ENCODE assay signal across 25 mouse cellular contexts in the genomic region with DNA sequence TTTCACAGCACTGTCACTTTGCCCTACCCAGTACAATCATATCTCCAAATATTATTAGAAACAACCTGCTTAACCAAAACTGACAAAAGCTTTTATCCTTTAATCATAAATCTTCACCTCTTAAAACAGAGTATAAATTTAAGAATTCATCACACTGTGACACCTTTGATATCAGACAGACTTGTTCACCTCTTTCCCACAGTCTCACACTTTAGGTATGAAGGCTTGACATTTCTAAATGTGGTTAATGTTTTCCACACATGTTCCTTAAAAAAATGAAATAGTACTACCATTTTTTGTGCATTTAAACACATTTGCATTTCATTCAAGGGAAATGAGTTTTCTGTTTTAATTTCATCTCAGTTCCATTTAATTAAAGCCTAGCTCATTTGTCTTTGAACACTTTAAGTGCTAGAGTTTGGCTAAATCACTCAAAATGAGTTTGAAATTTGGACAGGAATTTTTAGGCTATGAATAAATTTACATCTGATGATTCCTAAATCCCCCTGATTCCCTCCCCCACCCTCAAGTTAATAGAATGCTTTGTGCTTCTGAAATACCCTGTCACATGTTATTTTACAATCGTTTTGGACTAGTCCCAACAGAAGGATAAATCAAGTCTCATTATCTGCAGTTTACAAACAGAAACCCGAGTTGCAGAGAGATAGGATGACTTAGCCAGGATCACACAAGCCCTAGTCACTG.
A peak's percentile ranks its signal among the peaks of the same experiment; 100 is the strongest.
DNase-seq lines count a peak whose midpoint lies in the region; ATAC-seq and TF ChIP-seq lines count a peak whose summit lies in the region.
"Had no signal": no experiment of that assay in that cellular context is flagged by ENCODE, and none has a peak within 500 bp of the region (broad histone marks: within the 10 kb centered on the region; RNA-seq: fewer than 3 reads in every experiment).

No protein-coding gene starts in this region.

- TF ChIP-seq CTCF in forebrain, postnatal 0 days (IDR thresholded peaks at IDR 0.05; ENCODE audit: low read depth) = no peak

- 0 out of 2 replicates have a peak, but pooled peaks have one; percentile 18 for ATAC-seq in forebrain, embryonic 14.5 days
- no peak for ATAC-seq in forebrain, embryonic 11.5 days (replicated peaks; ENCODE audit: low FRiP score)
- ATAC-seq in midbrain, embryonic 14.5 days (ENCODE audit: low FRiP score, low TSS enrichment) = no peak
- no peak for ATAC-seq in midbrain, embryonic 16.5 days
- ATAC-seq in forebrain, postnatal 0 days = peak; percentile 76; the same call in 1 of the 2 replicates
- ATAC-seq in liver, embryonic 12.5 days = no peak
- ATAC-seq: hindbrain, embryonic 16.5 days; intestine, embryonic 15.5 days; Patski had no signal

- no peak overlapping the region for H3K4me2 ChIP-seq in forebrain, embryonic 14.5 days (ENCODE audit: low read length)
- H3K4me2 ChIP-seq in forebrain, embryonic 11.5 days (ENCODE audit: low read depth, low read length, severe bottlenecking) = no peak overlapping the region
- no peak overlapping the region for H3K4me2 ChIP-seq in midbrain, embryonic 14.5 days (ENCODE audit: low read length)
- no peak overlapping the region for H3K4me2 ChIP-seq in midbrain, embryonic 16.5 days (ENCODE audit: low read length)
- H3K4me2 ChIP-seq in forebrain, postnatal 0 days (ENCODE audit: low read depth) = no peak overlapping the region
- H3K4me2 ChIP-seq in liver, embryonic 12.5 days = no peak overlapping the region
- H3K4me2 ChIP-seq: heart, embryonic 12.5 days; heart, embryonic 15.5 days; hindbrain, embryonic 13.5 days; intestine, embryonic 15.5 days had no signal

- H3K27me3 ChIP-seq in forebrain, embryonic 14.5 days (replicated peaks; ENCODE audit: control insufficient read depth, insufficient read depth, low read length) = no peaks in the 10 kb centered on the region
- H3K27me3 ChIP-seq in forebrain, embryonic 11.5 days (ENCODE audit: control insufficient read depth, insufficient read depth, low read length) = no peaks in the 10 kb centered on the region
- H3K27me3 ChIP-seq in midbrain, embryonic 14.5 days (ENCODE audit: control insufficient read depth, insufficient read depth, low read length) = no peaks in the 10 kb centered on the region
- H3K27me3 ChIP-seq in midbrain, embryonic 16.5 days (ENCODE audit: control insufficient read depth, insufficient read depth, low read depth, low read length) = no peaks in the 10 kb centered on the region
- H3K27me3 ChIP-seq in forebrain, postnatal 0 days (ENCODE audit: insufficient read depth, low read length) = no peaks in the 10 kb centered on the region
- H3K27me3 ChIP-seq in liver, embryonic 12.5 days (replicated peaks) = no peaks in the 10 kb centered on the region
- H3K27me3 ChIP-seq: CH12.LX; heart, embryonic 12.5 days; heart, embryonic 15.5 days; hindbrain, embryonic 13.5 days; intestine, embryonic 15.5 days; Patski had no signal

- H3K27ac ChIP-seq in forebrain, embryonic 14.5 days (ENCODE audit: low read depth, low read length) = no peak overlapping the region
- no peak overlapping the region for H3K27ac ChIP-seq in forebrain, embryonic 11.5 days (ENCODE audit: low read depth, low read length)
- no peak overlapping the region for H3K27ac ChIP-seq in midbrain, embryonic 14.5 days (replicated peaks; ENCODE audit: low read depth, low read length)
- H3K27ac ChIP-seq in midbrain, embryonic 16.5 days (ENCODE audit: low read length) = no peak overlapping the region
- no peak overlapping the region for H3K27ac ChIP-seq in forebrain, postnatal 0 days (ENCODE audit: low read depth, low read length)
- no peak overlapping the region for H3K27ac ChIP-seq in liver, embryonic 12.5 days
- H3K27ac ChIP-seq: heart, embryonic 15.5 days; hindbrain, embryonic 10.5 days; hindbrain, embryonic 13.5 days; intestine, embryonic 15.5 days had no signal

- no peaks in the 10 kb centered on the region for H3K36me3 ChIP-seq in forebrain, embryonic 14.5 days (ENCODE audit: control insufficient read depth, insufficient read depth, low read length)
- H3K36me3 ChIP-seq in forebrain, embryonic 11.5 days (ENCODE audit: control insufficient read depth, insufficient read depth, low read length) = no peaks in the 10 kb centered on the region
- no peaks in the 10 kb centered on the region for H3K36me3 ChIP-seq in midbrain, embryonic 14.5 days (ENCODE audit: control insufficient read depth, insufficient read depth, low read length)
- no peaks in the 10 kb centered on the region for H3K36me3 ChIP-seq in midbrain, embryonic 16.5 days (ENCODE audit: control insufficient read depth, insufficient read depth, low read length)
- no peaks in the 10 kb centered on the region for H3K36me3 ChIP-seq in forebrain, postnatal 0 days (ENCODE audit: insufficient read depth)
- H3K36me3 ChIP-seq in liver, embryonic 12.5 days = no peaks in the 10 kb centered on the region
- H3K36me3 ChIP-seq: G1E; heart, embryonic 12.5 days; heart, embryonic 15.5 days; hindbrain, embryonic 10.5 days; hindbrain, embryonic 13.5 days; intestine, embryonic 15.5 days had no signal

- H3K4me1 ChIP-seq in forebrain, embryonic 14.5 days (ENCODE audit: control insufficient read depth, insufficient read depth, low read length) = no peaks in the 10 kb centered on the region
- no peaks in the 10 kb centered on the region for H3K4me1 ChIP-seq in forebrain, embryonic 11.5 days (replicated peaks; ENCODE audit: control insufficient read depth, insufficient read depth, low read length)
- H3K4me1 ChIP-seq in midbrain, embryonic 14.5 days (ENCODE audit: control insufficient read depth, insufficient read depth, low read length) = no peaks in the 10 kb centered on the region
- H3K4me1 ChIP-seq in midbrain, embryonic 16.5 days (ENCODE audit: control insufficient read depth, insufficient read depth, low read length) = no peaks in the 10 kb centered on the region
- H3K4me1 ChIP-seq in forebrain, postnatal 0 days (ENCODE audit: insufficient read depth) = peaks cover 3% of the 10 kb centered on the region; the same call in 1 of the 2 replicates
- no peaks in the 10 kb centered on the region for H3K4me1 ChIP-seq in liver, embryonic 12.5 days
- H3K4me1 ChIP-seq: heart, embryonic 12.5 days; heart, embryonic 15.5 days; hindbrain, embryonic 10.5 days; hindbrain, embryonic 13.5 days; intestine, embryonic 15.5 days had no signal

- peak; percentile 49 for DNase-seq in forebrain, embryonic 14.5 days (ENCODE audit: low spot score)
- no peak for DNase-seq in forebrain, embryonic 11.5 days (ENCODE audit: low spot score)
- DNase-seq in midbrain, embryonic 14.5 days = peak; percentile 14
- DNase-seq in forebrain, postnatal 0 days = peak; percentile 57
- DNase-seq: adrenal gland, postnatal 14 days; B cell, adult 2 months; cerebellum, adult 18-20 months; cerebellum, adult 9-10 months; cerebellum, postnatal 14 days; gastrocnemius, postnatal 25 days; heart, adult 18-20 months; heart, postnatal 10 days; heart, postnatal 36 days; kidney, adult 11 months had no signal

- no peaks in the 10 kb centered on the region for H3K9me3 ChIP-seq in forebrain, embryonic 14.5 days (replicated peaks; ENCODE audit: control insufficient read depth, low read length)
- H3K9me3 ChIP-seq in forebrain, embryonic 11.5 days (ENCODE audit: control insufficient read depth, low read length) = no peaks in the 10 kb centered on the region
- H3K9me3 ChIP-seq in midbrain, embryonic 14.5 days (ENCODE audit: control insufficient read depth, low read length) = no peaks in the 10 kb centered on the region
- H3K9me3 ChIP-seq in midbrain, embryonic 16.5 days (replicated peaks; ENCODE audit: control insufficient read depth, low read length, poor library complexity, severe bottlenecking) = no peaks in the 10 kb centered on the region
- H3K9me3 ChIP-seq in forebrain, postnatal 0 days (ENCODE audit: low read length) = no peaks in the 10 kb centered on the region
- no peaks in the 10 kb centered on the region for H3K9me3 ChIP-seq in liver, embryonic 12.5 days (replicated peaks)
- H3K9me3 ChIP-seq: G1E; heart, embryonic 12.5 days; heart, embryonic 15.5 days; hindbrain, embryonic 10.5 days; hindbrain, embryonic 13.5 days; intestine, embryonic 15.5 days had no signal

- 26% methylated on average over 2 of the region's 2 CpGs for WGBS in forebrain, embryonic 14.5 days
- WGBS in forebrain, embryonic 11.5 days = 54% methylated on average over 2 of the region's 2 CpGs
- 48% methylated on average over 2 of the region's 2 CpGs for WGBS in midbrain, embryonic 14.5 days
- WGBS in midbrain, embryonic 16.5 days = 41% methylated on average over 2 of the region's 2 CpGs
- WGBS in forebrain, postnatal 0 days = 16% methylated on average over 2 of the region's 2 CpGs
- WGBS in liver, embryonic 12.5 days (ENCODE audit: insufficient replicate concordance) = 31% methylated on average over 2 of the region's 2 CpGs

- no peak overlapping the region for H3K9ac ChIP-seq in forebrain, embryonic 14.5 days (ENCODE audit: low read length)
- H3K9ac ChIP-seq in forebrain, embryonic 11.5 days (ENCODE audit: low read length) = no peak overlapping the region
- no peak overlapping the region for H3K9ac ChIP-seq in midbrain, embryonic 14.5 days (replicated peaks; ENCODE audit: low read length)
- no peak overlapping the region for H3K9ac ChIP-seq in midbrain, embryonic 16.5 days (ENCODE audit: low read depth, low read length)
- no peak overlapping the region for H3K9ac ChIP-seq in forebrain, postnatal 0 days
- H3K9ac ChIP-seq in liver, embryonic 12.5 days = no peak overlapping the region
- H3K9ac ChIP-seq: heart, embryonic 12.5 days; heart, embryonic 15.5 days; hindbrain, embryonic 13.5 days; intestine, embryonic 15.5 days had no signal

- no peak overlapping the region for H3K4me3 ChIP-seq in forebrain, embryonic 14.5 days (ENCODE audit: low read depth, low read length)
- no peak overlapping the region for H3K4me3 ChIP-seq in forebrain, embryonic 11.5 days (ENCODE audit: low read depth, low read length)
- no peak overlapping the region for H3K4me3 ChIP-seq in midbrain, embryonic 14.5 days (replicated peaks; ENCODE audit: low read depth, low read length)
- H3K4me3 ChIP-seq in midbrain, embryonic 16.5 days (ENCODE audit: low read depth, low read length) = no peak overlapping the region
- no peak overlapping the region for H3K4me3 ChIP-seq in forebrain, postnatal 0 days (ENCODE audit: low read depth, low read length)
- no peak overlapping the region for H3K4me3 ChIP-seq in liver, embryonic 12.5 days
- H3K4me3 ChIP-seq: heart, embryonic 12.5 days; heart, embryonic 15.5 days; hindbrain, embryonic 10.5 days; hindbrain, embryonic 13.5 days; intestine, embryonic 15.5 days had no signal

Comparison
In these comparisons a context has a peak if more than half of its experiments do, and no peak if none do; other contexts are left out.
1. ATAC-seq: peak in forebrain, embryonic 14.5 days (single experiment) and forebrain, postnatal 0 days (single experiment); none in forebrain, embryonic 11.5 days (single experiment), midbrain, embryonic 14.5 days (single experiment), midbrain, embryonic 16.5 days (single experiment) and liver, embryonic 12.5 days (single experiment).